Mouse (Mus musculus): ENCODE data around the gene Slit2. TPM values are rescaled to one million over a fixed set of nuclear protein-coding genes. Genes with fewer than 3 reads are reported as not detected.

Slit2 gene
- polyA plus RNA-seq, 1 experiment from 2014 or later, result 12.8 TPM

DNA sequence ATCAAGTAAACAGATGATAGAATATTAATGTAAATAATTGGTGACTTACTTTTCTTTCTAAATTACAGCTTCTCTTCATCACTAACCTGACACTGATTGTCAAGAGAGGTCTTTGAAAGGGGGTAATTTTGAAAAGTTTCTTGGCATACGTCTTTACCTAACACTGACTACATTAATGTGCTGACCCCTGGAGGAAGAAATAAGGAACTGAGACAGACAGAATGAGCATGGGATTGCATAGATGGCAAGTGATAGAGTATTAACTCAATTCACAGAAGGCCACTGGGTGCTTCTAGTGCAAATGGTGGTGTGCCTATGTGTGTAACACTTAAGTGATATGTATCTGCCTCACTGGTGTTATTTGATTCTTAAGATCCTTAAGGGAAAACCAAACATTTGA lies 130.5 kb downstream of the Slit2 start:
- no peak for ATAC-seq (ENCODE audit: insufficient number of reproducible peaks, low FRiP score, low TSS enrichment, low read depth)
- Histone ChIP-seq H3K4me1 (ENCODE audit: control insufficient read depth, insufficient read depth, low read length) (no peaks in the 10 kb centered on the region), H3K27me3 (ENCODE audit: control insufficient read depth, insufficient read depth, low read length) (no peaks in the 10 kb centered on the region), H3K9ac (ENCODE audit: low read length) (no peak overlapping the region), H3K9me3 (ENCODE audit: control insufficient read depth, low read length) (no peaks in the 10 kb centered on the region), H3K4me3 (ENCODE audit: low read depth, low read length) (no peak overlapping the region), H3K4me2 (ENCODE audit: low read depth, severe bottlenecking) (no peak overlapping the region), H3K27ac (replicated peaks; ENCODE audit: low read depth, low read length) (no peak overlapping the region), H3K36me3 (ENCODE audit: control insufficient read depth, insufficient read depth, low read length) (no peaks in the 10 kb centered on the region)
- DNase-seq (ENCODE audit: low spot score), result no peak
- 30% methylated on average over 1 of the region's 1 CpGs for WGBS

DNA sequence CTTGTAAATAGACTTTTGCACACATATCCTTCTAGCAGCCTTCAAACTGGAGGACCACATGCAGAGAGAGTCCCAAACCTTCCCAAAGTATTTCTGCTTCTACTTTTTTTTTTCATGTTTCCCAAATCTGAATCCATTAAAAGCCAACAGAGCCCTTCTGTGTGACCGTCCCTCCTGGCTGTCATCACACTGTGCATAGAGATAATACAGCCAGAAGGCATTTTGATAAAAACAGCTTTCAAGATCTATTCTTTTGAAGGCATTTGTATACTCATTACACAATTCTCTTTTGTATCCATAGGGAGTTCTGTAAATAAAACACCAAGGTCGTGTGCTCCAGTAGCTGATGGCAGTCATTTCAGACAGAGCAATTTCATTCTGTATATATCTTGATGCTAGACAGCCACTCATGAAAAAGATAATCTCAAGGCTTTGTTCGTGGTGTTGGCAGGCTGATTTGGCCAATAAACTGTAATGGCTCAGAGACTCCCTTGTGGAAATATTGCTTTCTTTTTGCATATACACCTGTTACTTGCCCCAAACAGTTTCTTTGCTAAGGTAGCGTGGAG lies 132.1 kb downstream of the Slit2 start:
- H3K4me2 ChIP-seq (ENCODE audit: low read depth, severe bottlenecking), result no peak overlapping the region
- H3K9ac ChIP-seq (ENCODE audit: low read length), result no peak overlapping the region
- no peaks in the 10 kb centered on the region for H3K27me3 ChIP-seq (ENCODE audit: control insufficient read depth, insufficient read depth, low read length)

DNA sequence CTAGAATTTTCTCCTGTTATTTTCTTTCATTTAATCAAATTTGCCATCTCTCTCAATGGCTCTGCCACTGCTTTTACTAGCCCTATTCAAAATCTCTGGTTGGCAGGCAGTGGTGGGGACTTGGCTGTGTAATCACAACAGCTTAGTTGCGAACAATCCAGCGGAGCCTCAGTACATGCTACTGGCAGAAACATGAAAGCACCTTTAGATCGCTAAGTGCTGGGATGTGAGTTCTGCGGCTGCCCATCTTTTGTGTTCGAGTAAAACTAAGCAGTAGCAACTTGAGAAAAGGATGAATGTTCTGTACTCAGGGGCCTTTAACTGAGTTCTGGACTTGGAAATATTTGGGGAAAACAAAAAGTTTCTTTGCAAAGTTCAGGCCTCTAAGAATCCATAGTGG lies 139.7 kb downstream of the Slit2 start:
- Histone ChIP-seq H3K9ac (ENCODE audit: low read length) (no peak overlapping the region), H3K4me2 (ENCODE audit: low read depth, severe bottlenecking) (no peak overlapping the region), H3K9me3 (ENCODE audit: control insufficient read depth, low read length) (no peaks in the 10 kb centered on the region), H3K4me3 (ENCODE audit: low read depth, low read length) (no peak overlapping the region), H3K4me1 (ENCODE audit: control insufficient read depth, insufficient read depth, low read length) (no peaks in the 10 kb centered on the region), H3K36me3 (ENCODE audit: control insufficient read depth, insufficient read depth, low read length) (no peaks in the 10 kb centered on the region), H3K27ac (replicated peaks; ENCODE audit: low read depth, low read length) (no peak overlapping the region), H3K27me3 (ENCODE audit: control insufficient read depth, insufficient read depth, low read length) (no peaks in the 10 kb centered on the region)
- no peak for DNase-seq (ENCODE audit: low spot score)
- no peak for ATAC-seq (ENCODE audit: insufficient number of reproducible peaks, low FRiP score, low TSS enrichment, low read depth)
- WGBS, result 87% methylated on average over 5 of the region's 5 CpGs

More for the DNA sequence above, 132.1 kb downstream of the Slit2 start:
- Histone ChIP-seq H3K9me3 (ENCODE audit: control insufficient read depth, low read length) (no peaks in the 10 kb centered on the region), H3K36me3 (ENCODE audit: control insufficient read depth, insufficient read depth, low read length) (no peaks in the 10 kb centered on the region), H3K27ac (replicated peaks; ENCODE audit: low read depth, low read length) (no peak overlapping the region), H3K4me1 (ENCODE audit: control insufficient read depth, insufficient read depth, low read length) (no peaks in the 10 kb centered on the region), H3K4me3 (ENCODE audit: low read depth, low read length) (no peak overlapping the region)
- ATAC-seq (ENCODE audit: insufficient number of reproducible peaks, low FRiP score, low TSS enrichment, low read depth) (no peak), DNase-seq (ENCODE audit: low spot score) (no peak)
- WGBS, result 77% methylated on average over 4 of the region's 4 CpGs

DNA sequence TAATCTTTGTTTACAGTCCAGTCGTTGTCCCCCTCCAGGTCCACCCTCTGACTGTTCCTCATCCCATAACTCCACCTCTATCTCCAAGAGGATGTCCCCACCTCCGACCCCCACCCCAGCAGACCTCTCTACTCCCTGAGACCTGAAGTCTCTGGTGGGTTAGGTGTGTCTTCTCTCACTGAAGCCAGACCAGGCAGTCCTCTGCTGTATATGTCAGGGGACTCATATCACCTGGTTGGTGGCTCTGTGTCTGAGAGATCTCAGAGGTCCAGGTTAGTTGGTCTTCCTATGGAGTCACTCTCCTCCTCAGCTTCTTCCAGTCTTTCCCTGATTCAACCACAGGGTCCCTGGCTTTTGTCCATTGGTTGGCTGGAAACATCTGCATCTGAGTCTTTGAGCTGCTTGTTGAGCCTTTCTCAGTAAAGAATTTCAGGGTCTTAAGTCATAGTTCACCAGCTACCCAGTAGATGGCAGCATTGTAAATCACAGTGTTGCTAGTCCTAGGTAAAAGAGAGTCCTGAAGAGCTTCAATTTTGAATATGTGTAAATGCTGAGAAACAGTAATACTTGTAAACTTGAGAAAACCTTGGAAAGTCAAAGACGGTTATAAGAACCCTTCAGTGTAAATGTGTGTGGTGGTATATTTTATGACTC lies 143.0 kb downstream of the Slit2 start:
- DNase-seq (ENCODE audit: low spot score) (no peak), ATAC-seq (ENCODE audit: insufficient number of reproducible peaks, low FRiP score, low TSS enrichment, low read depth) (no peak)
- Histone ChIP-seq H3K9ac (ENCODE audit: low read length) (no peak overlapping the region), H3K4me3 (ENCODE audit: low read depth, low read length) (no peak overlapping the region), H3K9me3 (ENCODE audit: control insufficient read depth, low read length) (no peaks in the 10 kb centered on the region), H3K27ac (replicated peaks; ENCODE audit: low read depth, low read length) (no peak overlapping the region), H3K36me3 (ENCODE audit: control insufficient read depth, insufficient read depth, low read length) (no peaks in the 10 kb centered on the region), H3K4me1 (ENCODE audit: control insufficient read depth, insufficient read depth, low read length) (no peaks in the 10 kb centered on the region), H3K4me2 (ENCODE audit: low read depth, severe bottlenecking) (no peak overlapping the region), H3K27me3 (ENCODE audit: control insufficient read depth, insufficient read depth, low read length) (no peaks in the 10 kb centered on the region)
- 80% methylated on average over 3 of the region's 3 CpGs for WGBS

DNA sequence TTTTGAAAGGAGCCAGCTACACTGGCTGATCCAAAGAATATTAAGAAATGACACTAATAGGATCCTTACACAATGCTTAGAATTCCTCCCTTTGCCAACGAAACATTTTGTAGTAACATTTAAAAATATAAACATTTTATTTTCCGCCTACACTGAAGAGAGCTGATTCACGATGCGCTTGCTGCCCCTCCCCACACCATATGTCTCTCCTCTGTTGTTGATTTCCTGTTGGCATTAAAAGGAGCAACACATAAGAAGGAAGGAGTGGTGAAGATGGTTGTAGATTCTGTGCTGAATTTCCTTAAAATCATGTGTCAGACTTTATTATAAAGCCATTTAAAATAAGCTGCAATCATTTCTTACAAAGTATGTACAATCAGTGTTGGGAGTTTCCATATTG lies 147.0 kb downstream of the Slit2 start:
- no peaks in the 10 kb centered on the region for H3K9me3 ChIP-seq (ENCODE audit: control insufficient read depth, low read length)
- H3K4me3 ChIP-seq (ENCODE audit: low read depth, low read length), result no peak overlapping the region
- H3K36me3 ChIP-seq (ENCODE audit: control insufficient read depth, insufficient read depth, low read length), result no peaks in the 10 kb centered on the region
- no peaks in the 10 kb centered on the region for H3K27me3 ChIP-seq (ENCODE audit: control insufficient read depth, insufficient read depth, low read length)
- H3K4me2 ChIP-seq (ENCODE audit: low read depth, severe bottlenecking), result no peak overlapping the region
- DNase-seq (ENCODE audit: low spot score) (no peak), ATAC-seq (ENCODE audit: insufficient number of reproducible peaks, low FRiP score, low TSS enrichment, low read depth) (no peak)
- no peaks in the 10 kb centered on the region for H3K4me1 ChIP-seq (ENCODE audit: control insufficient read depth, insufficient read depth, low read length)
- H3K27ac ChIP-seq (replicated peaks; ENCODE audit: low read depth, low read length), result no peak overlapping the region
- WGBS, result 91% methylated on average over 4 of the region's 4 CpGs
- H3K9ac ChIP-seq (ENCODE audit: low read length), result no peak overlapping the region

DNA sequence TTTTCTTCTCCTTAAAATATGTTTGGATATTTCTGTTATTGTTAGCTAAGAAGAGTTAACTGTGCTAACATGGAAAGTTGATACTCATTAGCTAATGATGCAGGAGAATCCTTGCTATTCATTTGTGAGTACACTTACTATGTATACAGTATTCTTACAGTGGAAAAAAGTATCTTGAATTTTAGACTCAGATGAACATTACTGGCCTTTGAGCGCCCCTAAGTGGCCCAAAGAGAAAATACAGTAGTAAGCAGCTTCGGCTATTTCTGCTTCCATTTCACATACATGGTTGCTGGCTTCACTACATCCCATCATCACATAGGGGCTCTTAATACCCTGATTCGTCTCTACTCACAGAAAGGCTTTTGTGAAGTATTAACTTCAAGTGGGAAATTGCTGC lies 153.6 kb downstream of the Slit2 start:
- H3K27ac ChIP-seq (replicated peaks; ENCODE audit: low read depth, low read length), result no peak overlapping the region
- ATAC-seq (ENCODE audit: insufficient number of reproducible peaks, low FRiP score, low TSS enrichment, low read depth), result no peak
- no peak overlapping the region for H3K4me3 ChIP-seq (ENCODE audit: low read depth, low read length)
- H3K36me3 ChIP-seq (ENCODE audit: control insufficient read depth, insufficient read depth, low read length), result no peaks in the 10 kb centered on the region
- H3K4me2 ChIP-seq (ENCODE audit: low read depth, severe bottlenecking), result no peak overlapping the region
- no peaks in the 10 kb centered on the region for H3K9me3 ChIP-seq (ENCODE audit: control insufficient read depth, low read length)
- no peaks in the 10 kb centered on the region for H3K27me3 ChIP-seq (ENCODE audit: control insufficient read depth, insufficient read depth, low read length)
- no peak overlapping the region for H3K9ac ChIP-seq (ENCODE audit: low read length)
- 21% methylated on average over 3 of the region's 3 CpGs for WGBS
- no peaks in the 10 kb centered on the region for H3K4me1 ChIP-seq (ENCODE audit: control insufficient read depth, insufficient read depth, low read length)
- no peak for DNase-seq (ENCODE audit: low spot score)

DNA sequence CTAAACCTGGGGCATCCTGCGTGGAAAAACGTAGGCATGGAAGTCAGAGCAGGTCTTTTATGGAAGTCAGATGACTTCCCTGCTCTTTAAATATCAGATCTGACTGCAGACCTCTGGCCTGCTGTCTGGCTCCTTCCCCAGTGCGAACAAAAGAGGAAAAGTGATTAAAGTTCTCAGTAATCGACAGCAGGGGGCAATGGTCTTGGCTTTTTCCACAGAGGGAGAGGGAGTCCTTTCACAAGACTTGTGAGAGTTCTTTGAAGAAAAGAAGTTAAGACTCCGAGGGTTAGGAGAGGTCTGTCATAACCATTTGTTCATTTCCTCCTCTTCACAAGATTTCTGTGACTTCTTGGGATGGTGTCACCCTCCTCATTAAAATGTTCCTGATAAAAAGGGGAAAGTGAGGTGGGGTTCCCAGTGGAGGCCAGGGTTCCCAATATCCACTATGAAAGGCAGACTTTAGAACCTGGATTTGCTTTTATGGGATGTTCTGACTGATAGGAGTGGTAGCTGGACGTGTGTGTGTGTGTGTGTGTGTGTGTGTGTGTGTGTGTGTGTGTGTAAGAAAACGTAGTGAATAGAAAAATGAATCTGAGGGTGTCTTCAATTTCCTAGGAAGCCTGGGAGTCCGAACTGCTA lies 156.0 kb downstream of the Slit2 start:
- Histone ChIP-seq H3K4me1 (ENCODE audit: control insufficient read depth, insufficient read depth, low read length) (no peaks in the 10 kb centered on the region), H3K4me2 (ENCODE audit: low read depth, severe bottlenecking) (no peak overlapping the region), H3K4me3 (ENCODE audit: low read depth, low read length) (no peak overlapping the region), H3K27me3 (ENCODE audit: control insufficient read depth, insufficient read depth, low read length) (no peaks in the 10 kb centered on the region), H3K9ac (ENCODE audit: low read length) (no peak overlapping the region), H3K27ac (replicated peaks; ENCODE audit: low read depth, low read length) (no peak overlapping the region), H3K9me3 (ENCODE audit: control insufficient read depth, low read length) (no peaks in the 10 kb centered on the region), H3K36me3 (ENCODE audit: control insufficient read depth, insufficient read depth, low read length) (no peaks in the 10 kb centered on the region)
- no peak for ATAC-seq (ENCODE audit: insufficient number of reproducible peaks, low FRiP score, low TSS enrichment, low read depth)
- DNase-seq (ENCODE audit: low spot score), result peak; percentile 27
- 17% methylated on average over 8 of the region's 8 CpGs for WGBS

DNA sequence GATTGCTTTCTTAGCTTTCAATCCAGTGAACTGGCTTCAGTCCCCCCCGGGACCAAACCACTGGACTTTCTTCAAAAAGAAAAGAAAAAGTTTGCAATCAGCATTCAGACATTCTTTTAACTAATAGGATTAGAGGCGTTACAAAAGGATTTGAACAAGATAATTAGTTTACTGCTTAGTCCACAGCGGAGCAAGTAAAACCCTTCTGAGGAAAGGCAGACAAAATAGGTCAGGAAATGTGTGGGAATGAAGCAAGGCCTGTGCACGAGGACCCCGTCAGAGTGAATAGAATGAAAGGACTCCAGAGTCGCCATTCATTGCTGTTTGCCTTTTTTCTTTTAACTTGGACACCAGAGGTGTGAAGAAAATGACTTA lies 156.5 kb downstream of the Slit2 start:
- ATAC-seq (ENCODE audit: insufficient number of reproducible peaks, low FRiP score, low TSS enrichment, low read depth) (no peak), DNase-seq (ENCODE audit: low spot score) (no peak)
- no peak overlapping the region for H3K9ac ChIP-seq (ENCODE audit: low read length)
- no peak overlapping the region for H3K4me3 ChIP-seq (ENCODE audit: low read depth, low read length)
- H3K36me3 ChIP-seq (ENCODE audit: control insufficient read depth, insufficient read depth, low read length), result no peaks in the 10 kb centered on the region
- H3K27ac ChIP-seq (replicated peaks; ENCODE audit: low read depth, low read length), result no peak overlapping the region
- H3K4me2 ChIP-seq (ENCODE audit: low read depth, severe bottlenecking), result no peak overlapping the region
- WGBS, result 32% methylated on average over 6 of the region's 6 CpGs
- no peaks in the 10 kb centered on the region for H3K9me3 ChIP-seq (ENCODE audit: control insufficient read depth, low read length)
- no peaks in the 10 kb centered on the region for H3K4me1 ChIP-seq (ENCODE audit: control insufficient read depth, insufficient read depth, low read length)
- no peaks in the 10 kb centered on the region for H3K27me3 ChIP-seq (ENCODE audit: control insufficient read depth, insufficient read depth, low read length)
